Mouse (Mus musculus) frontal cortex, adult (tissue): Measurements from ENCODE around the gene Phc1.

Experiments used
- ATAC-seq: cut with Nextera tagmentation; 2 replicates; pipeline ENCODE4 v1.9.2; 2017; ENCODE audit warnings: mild to moderate bottlenecking, moderate library complexity, mixed read lengths; ENCODE audit not compliant: low TSS enrichment

Gene Phc1

GRCm38 (mm10) chr6:122339047-122339647 is 1.2 kb downstream of the Phc1 start:
- ATAC-seq = peak; percentile 90

GRCm38 (mm10) chr6:122337546-122337945 is 2.8 kb downstream of the Phc1 start:
- ATAC-seq = no peak

GRCm38 (mm10) chr6:122334786-122335340 is 5.5 kb downstream of the Phc1 start:
- ATAC-seq = no peak

- no peak for ATAC-seq
Measured at GRCm38 (mm10) chr6:122333081-122333612, 7.2 kb downstream of the Phc1 start.

GRCm38 (mm10) chr6:122325361-122325975 is 14.9 kb downstream of the Phc1 start:
- ATAC-seq = no peak

GRCm38 (mm10) chr6:122318726-122319125 is 21.6 kb downstream of the Phc1 start:
- no peak for ATAC-seq

- no peak for ATAC-seq
Measured at GRCm38 (mm10) chr6:122310187-122310820, 30.1 kb downstream of the Phc1 start.

GRCm38 (mm10) chr6:122309446-122309960 is 30.9 kb downstream of the Phc1 start:
- no peak for ATAC-seq

- peak; percentile 98 for ATAC-seq
Measured at GRCm38 (mm10) chr6:122308505-122309393, 31.6 kb downstream of the Phc1 start, which contains the start of gene M6pr. M6pr (plus strand) TSS chr6:122308720.

GRCm38 (mm10) chr6:122308136-122308504 is 32.2 kb downstream of the Phc1 start:
- ATAC-seq = no peak

GRCm38 (mm10) chr6:122306707-122307106 is 33.7 kb downstream of the Phc1 start:
- no peak for ATAC-seq

- no peak for ATAC-seq
Measured at GRCm38 (mm10) chr6:122304790-122305555, 35.4 kb downstream of the Phc1 start.

GRCm38 (mm10) chr6:122304355-122304754 is 36.0 kb downstream of the Phc1 start:
- ATAC-seq = no peak

- ATAC-seq = no peak
Measured at GRCm38 (mm10) chr6:122303526-122303925, 36.8 kb downstream of the Phc1 start.

- no peak for ATAC-seq
Measured at GRCm38 (mm10) chr6:122302661-122303060, 37.7 kb downstream of the Phc1 start.

- no peak for ATAC-seq
Measured at GRCm38 (mm10) chr6:122302121-122302520, 38.2 kb downstream of the Phc1 start.

GRCm38 (mm10) chr6:122299621-122300133 is 40.7 kb downstream of the Phc1 start:
- no peak for ATAC-seq

- ATAC-seq = no peak
Measured at GRCm38 (mm10) chr6:122298223-122298609, 42.1 kb downstream of the Phc1 start.

GRCm38 (mm10) chr6:122297279-122298222 is 42.8 kb downstream of the Phc1 start:
- peak; percentile 94 for ATAC-seq
